Mouse (Mus musculus) Patski (cell line): ENCODE measurements around the gene Zfp189. TPM values are rescaled to one million over a fixed set of nuclear protein-coding genes. Genes with fewer than 3 reads are reported as not detected.

Source experiments
- ATAC-seq: fragments of 100-300 bp; one replicate; pipeline ENCODE4 v1.8.0; 2021
- CTCF ChIA-PET: fragments of 350-600 bp; sonication (Branson Sonifier 250); formaldehyde crosslinking; loops from one replicate; lab custom pipeline; 2022; ENCODE audit warnings: inconsistent platforms; lab: Charles Lee
- POLR2A ChIA-PET: fragments of 350-600 bp; sonication (Branson Sonifier 250); formaldehyde crosslinking; loops from one replicate; lab custom pipeline; 2022; ENCODE audit warnings: antibody characterized with exemption, inconsistent platforms; lab: Charles Lee
- DNase-seq: peaks from one replicate; pipeline ENCODE4 v3.0.0-alpha.2; 2011; ENCODE audit warnings: low read depth, low spot score
- H3K27me3 ChIP-seq: fragments of 371-371 bp; one replicate; pipeline ENCODE4 v1.5.1; 2021
- CTCF ChIP-seq: fragments of 100-300 bp; IDR thresholded peaks from one replicate; pipeline ENCODE4 v1.5.1; 2021
- in situ Hi-C: fragments of 300-500 bp; cut with MboI; formaldehyde crosslinking; loops from 3 replicates; pipeline ENCODE4 v1.11.1; 2018; ENCODE audit warnings: low pct_unique_long_range_greater_than_20kb, mixed read lengths
- polyA plus RNA-seq: library from polyadenylated mRNA; unstranded; gene quantifications from one replicate; pipeline ENCODE4 v1.2.3, GENCODE M21; 2021

The Zfp189 gene
- polyA plus RNA-seq, 1 experiment from 2014 or later: 9.5 TPM

GRCm38 (mm10) chr4:49536671-49537070, 15.7 kb downstream of the Zfp189 start:
- no peak for DNase-seq
- CTCF ChIA-PET: interaction anchor here (1.2 kb wide), 1 partner anchor 11 kb away, joined by 5 read pairs; no protein-coding TSS in a partner anchor

GRCm38 (mm10) chr4:49539665-49540064, 18.7 kb downstream of the Zfp189 start:
- ChIA-PET CTCF (interaction anchor here (0.9 kb wide), 1 partner anchor 12 kb away, joined by 3 read pairs; no protein-coding TSS in a partner anchor), POLR2A (no interaction called here)
- ATAC-seq (no peak), DNase-seq (no peak)
- in situ Hi-C loops: no loop called here
- no peak for TF ChIP-seq CTCF
- no peaks in the 10 kb centered on the region for H3K27me3 ChIP-seq

More at GRCm38 (mm10) chr4:49536671-49537070, 15.7 kb downstream of the Zfp189 start:
- no peak for TF ChIP-seq CTCF
- POLR2A ChIA-PET: no interaction called here
- in situ Hi-C loops: no loop called here
- no peak for ATAC-seq
- H3K27me3 ChIP-seq: no peaks in the 10 kb centered on the region

- no peaks in the 10 kb centered on the region for H3K27me3 ChIP-seq
- POLR2A ChIA-PET: no interaction called here
- TF ChIP-seq CTCF: no peak
- CTCF ChIA-PET: no interaction called here
- ATAC-seq (no peak), DNase-seq (no peak)
- in situ Hi-C loops: no loop called here
Observed at GRCm38 (mm10) chr4:49540966-49541365, 20.0 kb downstream of the Zfp189 start.

GRCm38 (mm10) chr4:49546026-49546425, 25.1 kb downstream of the Zfp189 start:
- H3K27me3 ChIP-seq: no peaks in the 10 kb centered on the region
- ATAC-seq (no peak), DNase-seq (no peak)
- ChIA-PET POLR2A (no interaction called here), CTCF (no interaction called here)
- no peak for TF ChIP-seq CTCF
- in situ Hi-C loops: no loop called here

GRCm38 (mm10) chr4:49546873-49547543, 26.0 kb downstream of the Zfp189 start:
- CTCF ChIA-PET: no interaction called here
- in situ Hi-C loops: no loop called here
- DNase-seq (no peak), ATAC-seq (no peak)
- peaks cover 3% of the 10 kb centered on the region for H3K27me3 ChIP-seq
- no peak for TF ChIP-seq CTCF
- POLR2A ChIA-PET: no interaction called here

- POLR2A ChIA-PET: no interaction called here
- ATAC-seq (no peak), DNase-seq (no peak)
- TF ChIP-seq CTCF: no peak
- CTCF ChIA-PET: no interaction called here
- peaks cover 3% of the 10 kb centered on the region for H3K27me3 ChIP-seq
- in situ Hi-C loops: no loop called here
Observed at GRCm38 (mm10) chr4:49547544-49548219, 26.7 kb downstream of the Zfp189 start.

- ATAC-seq (no peak), DNase-seq (no peak)
- in situ Hi-C loops: no loop called here
Observed at GRCm38 (mm10) chr4:49549383-49549782, 28.4 kb downstream of the Zfp189 start, which contains the start of gene Aldob. Gene Aldob, minus strand, starts transcription at chr4:49549546.

GRCm38 (mm10) chr4:49553380-49553779, 32.4 kb downstream of the Zfp189 start:
- in situ Hi-C loops: no loop called here
- ChIA-PET CTCF (interaction anchor here (1.0 to 2.2 kb wide), 2 partner anchors 14 to 46 kb away, joined by 3 to 6 read pairs; no protein-coding TSS in a partner anchor), POLR2A (no interaction called here)
- ATAC-seq (no peak), DNase-seq (no peak)
- H3K27me3 ChIP-seq: peaks cover 3% of the 10 kb centered on the region
- no peak for TF ChIP-seq CTCF

More at GRCm38 (mm10) chr4:49549383-49549782, 28.4 kb downstream of the Zfp189 start, which contains the start of gene Aldob:
- CTCF ChIA-PET: no interaction called here
- POLR2A ChIA-PET: no interaction called here
- peaks cover 3% of the 10 kb centered on the region for H3K27me3 ChIP-seq
- TF ChIP-seq CTCF: no peak

- no peaks in the 10 kb centered on the region for H3K27me3 ChIP-seq
- ATAC-seq: no peak
- in situ Hi-C loops: no loop called here
- ChIA-PET CTCF (interaction anchor here (0.9 kb wide), 1 partner anchor 10 kb away, joined by 3 read pairs; no protein-coding TSS in a partner anchor), POLR2A (no interaction called here)
- no peak for DNase-seq
- no peak for TF ChIP-seq CTCF
Observed at GRCm38 (mm10) chr4:49557375-49557774, 36.4 kb downstream of the Zfp189 start.

- ATAC-seq (no peak), DNase-seq (no peak)
- in situ Hi-C loops: no loop called here
- no peak for TF ChIP-seq CTCF
- H3K27me3 ChIP-seq: no peaks in the 10 kb centered on the region
- ChIA-PET CTCF (interaction anchor here (0.9 kb wide), 1 partner anchor 10 kb away, joined by 3 read pairs; no protein-coding TSS in a partner anchor), POLR2A (no interaction called here)
Observed at GRCm38 (mm10) chr4:49558181-49558580, 37.2 kb downstream of the Zfp189 start.
